Mouse (Mus musculus) heart, embryonic 11.5 days (tissue): ENCODE results near the gene Eif5. TPM values are rescaled to one million over a fixed set of nuclear protein-coding genes. Genes with fewer than 3 reads are reported as not detected.
"Not testable (repeated sequence)": the region's sequence is repeated elsewhere in the genome, so short reads cannot be mapped to it uniquely, and the experiment has no call there.

Experiments used
- ATAC-seq: fragments of 200-750 bp; cut with Nextera tagmentation; replicated peaks from 2 replicates; pipeline ENCODE4 v1.8.0; 2017; ENCODE audit warnings: moderate library complexity; ENCODE audit not compliant: insufficient number of reproducible peaks, low FRiP score, low TSS enrichment
- H3K27ac ChIP-seq: fragments of 300-500 bp; sonication (generic); 2 replicates; pipeline ENCODE4 v1.5.1; 2014; ENCODE audit warnings: mild to moderate bottlenecking, low read depth, low read length
- H3K27me3 ChIP-seq: fragments of 300-500 bp; sonication (generic); 2 replicates; pipeline ENCODE4 v1.6.1; 2014; ENCODE audit warnings: mild to moderate bottlenecking, low read length, mixed read lengths; ENCODE audit not compliant: control insufficient read depth, insufficient read depth
- H3K36me3 ChIP-seq: fragments of 300-500 bp; sonication (generic); 2 replicates; pipeline ENCODE4 v1.6.1; 2014; ENCODE audit warnings: mild to moderate bottlenecking, low read length, moderate library complexity, mixed read lengths; ENCODE audit not compliant: control insufficient read depth, insufficient read depth
- H3K4me1 ChIP-seq: fragments of 300-500 bp; sonication (generic); 2 replicates; pipeline ENCODE4 v1.6.1; 2014; ENCODE audit warnings: low read length; ENCODE audit not compliant: control insufficient read depth, insufficient read depth
- H3K4me2 ChIP-seq: fragments of 300-500 bp; sonication (generic); 2 replicates; pipeline ENCODE4 v1.6.1; 2014; ENCODE audit warnings: mild to moderate bottlenecking, moderate library complexity
- H3K4me3 ChIP-seq: fragments of 300-500 bp; sonication (generic); 2 replicates; pipeline ENCODE4 v1.5.1; 2014; ENCODE audit warnings: low read depth, low read length
- H3K9ac ChIP-seq: fragments of 300-500 bp; sonication (generic); 2 replicates; pipeline ENCODE4 v1.6.1; 2014; ENCODE audit warnings: mild to moderate bottlenecking, low read depth, low read length, moderate library complexity
- H3K9me3 ChIP-seq: fragments of 300-500 bp; sonication (generic); replicated peaks from 2 replicates; pipeline ENCODE4 v1.6.1; 2016; ENCODE audit warnings: low read length; ENCODE audit not compliant: control insufficient read depth
- WGBS: fragments of 180-500 bp; shearing (Covaris S2); extraction: QIAGEN DNeasy Blood & Tissue Kit; methylation state at CpG from one replicate; pipeline ENCODE4 v1.1.7; 2014; ENCODE audit not compliant: insufficient replicate concordance; 5-methylcytosine and 5-hydroxymethylcytosine counted together
- polyA plus RNA-seq: library from polyadenylated mRNA; unstranded; fragments of >200 nt; fragmentation: Nextera tagmentation; extraction: Ambion mirVana; gene quantifications from 2 replicates; pipeline ENCODE4 v1.2.1, GENCODE M21; 2014

Eif5 gene
- polyA plus RNA-seq, 1 experiment from 2014 or later: 505 TPM

DNA sequence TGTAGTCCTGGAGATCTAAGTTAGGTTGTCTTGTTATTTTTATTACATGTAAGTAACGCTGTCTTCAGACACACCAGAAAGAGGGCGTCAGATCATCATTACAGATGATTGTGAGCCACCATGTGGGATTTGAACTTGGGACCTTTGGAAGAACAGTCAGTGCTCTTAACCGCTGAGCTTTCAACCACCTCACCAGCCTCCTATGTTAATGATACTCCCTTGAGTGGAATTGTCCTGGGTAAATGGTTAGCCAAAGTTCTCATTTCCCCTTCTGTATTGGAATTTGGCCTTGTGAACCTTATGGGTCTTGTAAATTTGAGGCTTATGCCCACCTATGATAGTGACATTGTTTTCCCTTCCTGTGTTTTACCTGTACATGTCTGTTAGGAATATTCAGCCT is 9.3 kb downstream of the Eif5 start:
- Histone ChIP-seq H3K9me3 (no peaks in the 10 kb centered on the region), H3K4me2 (no peak overlapping the region), H3K27me3 (no peaks in the 10 kb centered on the region), H3K36me3 (peaks cover 25% of the 10 kb centered on the region), H3K9ac (no peak overlapping the region), H3K4me1 (no peaks in the 10 kb centered on the region), H3K27ac (no peak overlapping the region), H3K4me3 (no peak overlapping the region)
- WGBS: 88% methylated on average over 3 of the region's 3 CpGs
- ATAC-seq: no peak

DNA sequence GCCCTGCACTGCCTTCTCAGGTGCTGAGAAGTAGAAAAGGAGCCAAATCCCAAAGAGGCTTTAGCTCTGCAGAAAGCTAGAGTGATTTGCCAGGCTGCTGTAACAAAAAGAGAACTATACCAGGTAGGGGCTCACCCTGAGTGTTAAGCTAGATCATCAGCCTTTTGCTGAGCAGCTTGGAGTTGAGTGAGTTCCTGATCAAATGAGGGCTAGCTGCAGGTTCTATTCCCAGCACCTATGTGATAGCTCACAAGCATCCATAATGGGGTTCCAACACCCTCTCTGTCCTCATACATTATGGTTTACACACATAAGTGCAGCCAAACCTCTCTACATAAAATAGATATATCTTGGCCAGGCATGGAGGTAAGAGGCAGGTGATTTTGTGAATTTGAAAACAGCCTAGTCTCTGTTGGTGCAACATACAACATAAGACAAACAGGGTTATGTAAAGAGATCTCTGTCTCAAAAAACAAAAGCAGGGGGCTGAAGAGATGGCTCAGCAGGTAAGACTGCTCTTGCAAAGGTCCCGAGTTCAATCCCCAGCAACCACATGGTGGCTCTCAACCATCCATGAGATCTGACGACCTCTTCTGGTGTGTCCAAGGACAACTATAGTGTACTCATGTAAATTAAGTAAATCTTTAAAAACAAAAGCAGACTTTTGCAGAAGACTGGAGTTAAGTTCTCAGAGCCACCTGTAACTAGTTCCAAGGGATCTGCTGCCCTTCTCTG is 10.9 kb downstream of the Eif5 start:
- no peaks in the 10 kb centered on the region for H3K9me3 ChIP-seq
- peaks cover 16% of the 10 kb centered on the region for H3K36me3 ChIP-seq
- no peaks in the 10 kb centered on the region for H3K4me1 ChIP-seq
- no peak overlapping the region for H3K4me2 ChIP-seq
- WGBS: 77% methylated on average over 2 of the region's 2 CpGs
- H3K4me3 ChIP-seq: no peak overlapping the region
- H3K9ac ChIP-seq: no peak overlapping the region
- no peak overlapping the region for H3K27ac ChIP-seq
- ATAC-seq: no peak
- no peaks in the 10 kb centered on the region for H3K27me3 ChIP-seq

DNA sequence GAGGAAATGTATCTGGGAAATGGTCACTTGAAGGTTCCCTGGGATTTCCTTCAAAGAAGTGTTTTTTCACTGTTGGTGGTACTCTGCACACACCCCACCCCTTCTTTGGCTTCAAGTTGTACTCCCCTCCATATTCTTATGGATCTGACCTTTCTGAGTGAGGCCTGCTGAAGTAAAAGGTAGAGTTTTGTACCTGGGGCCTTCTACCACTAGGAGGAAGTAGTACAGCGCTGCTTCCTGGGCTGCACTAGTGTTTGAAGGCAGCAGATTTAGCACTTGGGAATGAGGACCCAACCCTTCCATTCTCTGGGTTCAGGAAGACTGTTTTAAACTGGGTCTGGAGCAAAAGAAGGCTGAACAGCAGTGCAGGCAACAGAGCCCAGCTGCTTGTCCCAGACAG is 12.9 kb downstream of the Eif5 start:
- no peak for ATAC-seq
- no peaks in the 10 kb centered on the region for H3K4me1 ChIP-seq
- no peak overlapping the region for H3K4me2 ChIP-seq
- no peak overlapping the region for H3K9ac ChIP-seq
- peaks cover 11% of the 10 kb centered on the region for H3K36me3 ChIP-seq
- no peaks in the 10 kb centered on the region for H3K27me3 ChIP-seq
- no peak overlapping the region for H3K27ac ChIP-seq
- H3K4me3 ChIP-seq: no peak overlapping the region
- no peaks in the 10 kb centered on the region for H3K9me3 ChIP-seq
- WGBS: 44% methylated on average over 1 of the region's 1 CpGs

DNA sequence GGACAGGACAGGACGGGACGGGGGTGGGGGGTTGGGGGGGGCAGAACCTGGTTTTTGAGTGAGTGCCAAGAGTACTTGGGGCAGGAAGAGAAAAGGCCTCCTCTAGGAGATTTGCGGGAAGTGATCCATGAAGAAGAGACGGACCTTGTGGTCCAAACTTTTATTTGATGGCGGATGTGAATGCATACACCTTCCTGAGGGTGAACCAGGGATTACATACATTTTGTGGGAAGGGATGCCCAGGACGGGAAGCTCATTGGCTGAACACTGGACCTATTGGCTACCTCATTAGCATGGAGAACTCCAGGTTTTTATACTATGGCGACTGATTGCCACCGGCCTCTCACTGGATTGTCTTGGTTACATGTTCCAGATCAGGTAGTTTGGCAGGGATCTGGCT is 14.5 kb downstream of the Eif5 start:
- Histone ChIP-seq H3K4me1 (no peaks in the 10 kb centered on the region), H3K4me3 (no peak overlapping the region), H3K4me2 (no peak overlapping the region), H3K36me3 (peaks cover 4% of the 10 kb centered on the region), H3K27me3 (no peaks in the 10 kb centered on the region), H3K27ac (no peak overlapping the region), H3K9ac (no peak overlapping the region), H3K9me3 (no peaks in the 10 kb centered on the region)
- ATAC-seq: no peak
- WGBS: 78% methylated on average over 8 of the region's 8 CpGs

DNA sequence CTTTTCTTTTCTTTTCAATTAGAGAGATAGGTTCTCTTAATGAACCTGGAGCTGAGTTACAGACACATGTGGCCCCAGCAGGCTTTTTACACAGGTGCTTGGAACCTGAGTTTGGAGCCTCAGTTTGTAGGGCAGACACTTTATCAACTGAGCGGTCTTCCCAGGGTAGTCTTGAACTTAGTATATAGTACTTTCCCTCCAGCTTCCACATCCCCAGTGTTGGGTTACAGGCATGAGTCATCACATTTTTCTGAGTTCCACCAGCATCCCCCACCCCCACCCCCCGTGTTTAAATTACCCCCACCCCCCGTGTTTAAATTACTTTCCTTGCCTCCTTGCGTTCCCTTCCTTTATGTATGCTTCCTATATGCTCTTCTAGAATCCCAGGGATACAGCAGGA is 17.5 kb downstream of the Eif5 start:
- H3K4me3 ChIP-seq: no peak overlapping the region
- no peaks in the 10 kb centered on the region for H3K27me3 ChIP-seq
- H3K4me1 ChIP-seq: peaks cover 4% of the 10 kb centered on the region; the same call in 1 of the 2 replicates
- no peak overlapping the region for H3K27ac ChIP-seq
- no peak overlapping the region for H3K9ac ChIP-seq
- H3K36me3 ChIP-seq: no peaks in the 10 kb centered on the region
- no peaks in the 10 kb centered on the region for H3K9me3 ChIP-seq
- ATAC-seq: no peak
- no peak overlapping the region for H3K4me2 ChIP-seq
- 74% methylated on average over 4 of the region's 4 CpGs for WGBS

DNA sequence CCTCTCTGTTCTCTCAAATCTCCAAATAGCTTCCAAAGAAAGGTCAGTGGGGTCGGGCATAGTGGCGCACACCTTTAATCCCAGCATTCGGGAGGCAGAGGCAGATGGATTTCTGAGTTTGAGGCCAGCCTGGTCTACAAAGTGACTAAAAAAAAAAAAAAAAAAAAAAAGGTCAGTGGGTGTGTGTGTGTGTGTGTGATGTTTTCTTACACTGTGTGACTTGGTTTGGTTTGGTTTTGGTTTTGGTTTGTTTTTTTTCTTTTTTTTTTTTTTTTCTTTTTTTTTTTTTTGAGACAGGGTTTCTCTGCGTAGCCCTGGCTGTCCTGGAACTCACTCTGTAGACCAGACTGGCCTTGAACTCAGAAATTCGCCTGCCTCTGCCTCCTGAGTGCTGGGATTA is 18.1 kb downstream of the Eif5 start:
- H3K27me3 ChIP-seq, H3K9ac ChIP-seq, ATAC-seq, H3K27ac ChIP-seq, H3K4me2 ChIP-seq, H3K36me3 ChIP-seq, H3K9me3 ChIP-seq, H3K4me1 ChIP-seq, H3K4me3 ChIP-seq: not testable (repeated sequence)
- 77% methylated on average over 5 of the region's 5 CpGs for WGBS

DNA sequence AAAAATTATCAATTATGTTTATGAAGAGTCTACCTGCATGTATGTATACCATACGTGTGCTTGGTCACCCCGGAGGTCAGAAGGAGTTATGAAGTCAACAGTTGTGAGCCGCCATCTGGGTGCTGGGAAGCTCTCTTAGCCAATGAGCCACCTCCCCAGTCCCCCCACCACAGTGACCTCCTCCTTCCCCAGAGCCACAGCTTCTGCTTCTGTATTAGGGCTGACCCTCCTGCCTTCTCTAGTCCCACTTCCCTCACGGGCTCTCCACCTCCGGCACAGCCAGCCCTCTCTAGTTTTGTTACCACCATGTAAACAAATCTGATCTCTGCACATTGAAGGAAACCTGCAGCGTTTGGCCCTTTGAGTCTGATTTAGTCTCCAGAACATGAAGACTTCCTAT is 19.7 kb downstream of the Eif5 start:
- 61% methylated on average over 6 of the region's 6 CpGs for WGBS
- Histone ChIP-seq H3K36me3 (no peaks in the 10 kb centered on the region), H3K4me3 (no peak overlapping the region), H3K4me1 (peaks cover 6% of the 10 kb centered on the region; the same call in 1 of the 2 replicates), H3K4me2 (no peak overlapping the region), H3K9ac (no peak overlapping the region), H3K27ac (no peak overlapping the region), H3K27me3 (no peaks in the 10 kb centered on the region), H3K9me3 (no peaks in the 10 kb centered on the region)
- ATAC-seq: no peak

DNA sequence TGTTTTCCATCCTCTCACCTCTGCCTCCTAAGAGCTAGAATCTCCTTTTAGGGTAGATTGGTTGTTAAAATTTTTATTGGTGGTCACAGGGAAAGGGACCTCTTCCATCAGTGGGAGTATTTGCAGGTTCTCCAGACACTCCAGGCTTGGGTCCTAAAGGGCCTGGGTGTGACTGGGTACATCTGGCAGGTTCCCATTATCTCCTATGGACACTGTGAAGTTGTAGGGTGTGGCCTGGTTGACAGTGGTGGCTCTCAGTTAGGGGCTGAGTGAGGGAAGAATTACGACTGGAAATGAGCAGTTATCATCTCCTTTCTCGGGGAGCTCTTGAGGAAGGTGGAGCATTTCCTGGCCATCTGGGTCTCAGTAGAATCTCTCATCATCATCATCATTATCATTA is 20.8 kb downstream of the Eif5 start:
- no peaks in the 10 kb centered on the region for H3K9me3 ChIP-seq
- H3K36me3 ChIP-seq: no peaks in the 10 kb centered on the region
- H3K4me1 ChIP-seq: peaks cover 12% of the 10 kb centered on the region; the same call in 1 of the 2 replicates
- 67% methylated on average over 2 of the region's 2 CpGs for WGBS
- H3K4me2 ChIP-seq: no peak overlapping the region
- H3K27ac ChIP-seq: peak overlapping the region; percentile 59; the same call in 1 of the 2 replicates
- H3K9ac ChIP-seq: no peak overlapping the region
- H3K4me3 ChIP-seq: no peak overlapping the region
- H3K27me3 ChIP-seq: no peaks in the 10 kb centered on the region
- peak; percentile 89 for ATAC-seq

DNA sequence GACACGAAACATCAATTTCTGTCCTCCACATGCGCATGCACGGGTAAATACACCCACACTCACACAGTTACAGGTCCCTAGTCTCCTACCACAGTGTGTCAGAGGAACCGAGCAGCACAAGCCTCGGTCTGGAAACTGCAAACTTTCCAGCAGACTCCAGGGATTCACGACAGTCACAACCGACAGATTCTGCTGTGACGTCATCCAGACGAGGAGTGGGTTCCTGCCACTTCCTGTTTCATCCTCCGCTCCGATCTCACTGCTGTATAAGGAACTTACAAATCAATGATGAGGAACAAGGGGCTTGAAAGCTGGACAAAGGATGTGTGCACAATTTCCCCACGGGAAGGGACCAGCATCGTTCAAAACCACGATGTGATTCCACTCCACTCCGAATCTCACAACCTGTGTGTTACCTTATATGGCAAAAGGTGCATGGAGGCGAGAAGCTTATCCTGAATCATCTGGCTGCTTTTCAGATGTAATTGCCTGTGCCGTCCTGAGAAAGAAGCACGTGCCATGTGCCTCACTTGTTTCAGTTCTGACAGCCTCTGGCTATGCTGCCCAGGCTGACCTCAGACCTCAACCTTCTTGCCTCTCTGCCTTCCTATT is 21.9 kb downstream of the Eif5 start:
- ATAC-seq: no peak
- 50% methylated on average over 18 of the region's 18 CpGs for WGBS
- peaks cover 12% of the 10 kb centered on the region; the same call in 1 of the 2 replicates for H3K4me1 ChIP-seq

More for the DNA sequence above, 21.9 kb downstream of the Eif5 start:
- Histone ChIP-seq H3K4me2 (peak overlapping the region; percentile 40), H3K36me3 (no peaks in the 10 kb centered on the region), H3K9ac (no peak overlapping the region; the same call in 1 of the 2 replicates), H3K27me3 (no peaks in the 10 kb centered on the region), H3K27ac (no peak overlapping the region), H3K9me3 (no peaks in the 10 kb centered on the region), H3K4me3 (no peak overlapping the region)
